Mouse (Mus musculus) lung, embryonic 16.5 days (tissue): ENCODE measurements at regions not wholly inside any gene's neighbourhood (a gene's known extent, or its start where the extent isn't known, plus 50 kb on each side); places are given as distances from the start of the nearest gene placed in this dataset.

ENCODE experiments used
- ATAC-seq: fragments of 200-750 bp; cut with Nextera tagmentation; 2 replicates; pipeline ENCODE4 v1.8.0; 2017; ENCODE audit warnings: low read depth, mild to moderate bottlenecking, moderate library complexity
- H3K27ac ChIP-seq: fragments of 300-500 bp; sonication (generic); 2 replicates; pipeline ENCODE4 v1.5.1; 2014; ENCODE audit warnings: mild to moderate bottlenecking, control low read depth, low read length
- H3K27me3 ChIP-seq: fragments of 300-500 bp; sonication (generic); 2 replicates; pipeline ENCODE4 v1.6.1; 2014; ENCODE audit warnings: low read depth, low read length, mixed read lengths; ENCODE audit not compliant: control insufficient read depth, insufficient read depth
- H3K36me3 ChIP-seq: fragments of 300-500 bp; sonication (generic); 2 replicates; pipeline ENCODE4 v1.6.1; 2014; ENCODE audit warnings: low read length; ENCODE audit not compliant: control insufficient read depth, insufficient read depth
- H3K4me1 ChIP-seq: fragments of 300-500 bp; sonication (generic); replicated peaks from 2 replicates; pipeline ENCODE4 v1.6.1; 2014; ENCODE audit warnings: low read length, mixed read lengths; ENCODE audit not compliant: control insufficient read depth, insufficient read depth
- H3K4me2 ChIP-seq: fragments of 300-500 bp; sonication (generic); 2 replicates; pipeline ENCODE4 v1.6.1; 2014; ENCODE audit warnings: low read depth, low read length, control low read depth
- H3K4me3 ChIP-seq: fragments of 300-500 bp; sonication (generic); 2 replicates; pipeline ENCODE4 v1.5.1; 2014; ENCODE audit warnings: mild to moderate bottlenecking, low read length, control low read depth
- H3K9ac ChIP-seq: fragments of 300-500 bp; sonication (generic); 2 replicates; pipeline ENCODE4 v1.6.1; 2014; ENCODE audit warnings: low read length, control low read depth
- H3K9me3 ChIP-seq: fragments of 300-500 bp; sonication (generic); 2 replicates; pipeline ENCODE4 v1.6.1; 2016; ENCODE audit warnings: low read length; ENCODE audit not compliant: control insufficient read depth
- WGBS: fragments of 180-500 bp; shearing (Covaris S2); extraction: QIAGEN DNeasy Blood & Tissue Kit; methylation state at CpG from one replicate; pipeline ENCODE4 v1.1.7; 2014; 5-methylcytosine and 5-hydroxymethylcytosine counted together

DNA sequence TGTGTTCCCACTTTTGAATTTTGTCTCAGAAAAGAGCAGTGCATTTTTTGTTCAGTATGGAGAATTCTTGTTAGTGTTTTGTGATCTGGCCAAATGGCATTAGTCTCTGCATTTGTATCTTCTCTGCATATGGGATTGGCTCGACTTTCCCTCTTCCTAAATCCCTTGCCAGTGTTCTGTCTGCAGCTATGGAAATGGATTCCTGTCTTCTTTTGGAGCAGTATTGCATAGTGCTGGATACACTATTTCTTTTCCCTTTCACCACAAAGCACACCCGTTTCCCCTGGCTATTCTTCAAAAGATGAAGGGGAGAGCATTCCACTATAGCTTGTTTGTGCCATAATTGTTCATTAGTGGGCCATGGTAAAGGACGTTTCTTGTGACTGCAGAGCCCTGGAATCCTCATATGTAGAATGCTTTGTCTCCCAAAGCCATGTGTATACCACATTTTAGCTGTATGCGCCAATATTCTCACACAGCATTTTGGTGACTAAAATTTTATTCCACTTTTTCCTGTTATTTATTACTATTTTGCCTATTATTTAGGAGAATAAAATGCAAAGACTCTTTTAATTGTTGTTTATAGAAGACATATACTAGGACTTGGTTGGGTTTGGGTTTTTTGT lies 197.8 kb downstream of the Hs3st1 start:
- WGBS, result 52% methylated on average over 4 of the region's 4 CpGs
- no peak for ATAC-seq
- Histone ChIP-seq H3K36me3 (no peaks in the 10 kb centered on the region), H3K9me3 (no peaks in the 10 kb centered on the region), H3K4me2 (no peak overlapping the region), H3K27me3 (no peaks in the 10 kb centered on the region), H3K4me3 (no peak overlapping the region), H3K4me1 (no peaks in the 10 kb centered on the region), H3K9ac (no peak overlapping the region), H3K27ac (no peak overlapping the region)

DNA sequence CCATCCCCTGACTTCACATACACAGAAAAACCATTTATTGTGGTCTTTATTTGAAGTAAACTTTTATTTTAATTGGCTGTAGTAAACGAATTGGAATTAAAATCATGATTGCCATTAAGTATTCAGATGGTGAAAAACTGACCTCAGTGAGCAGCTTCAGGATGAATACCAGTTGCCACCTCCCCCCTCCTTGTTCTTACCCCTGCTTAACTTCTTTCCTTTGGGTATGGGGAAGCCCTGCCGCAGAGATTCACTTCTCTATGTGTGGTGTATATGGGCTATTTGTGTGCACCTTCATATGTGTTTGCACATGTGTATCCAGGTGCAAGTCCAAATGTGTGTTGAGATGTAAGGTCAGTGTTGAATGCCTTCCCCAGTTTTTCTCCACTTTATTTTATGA lies 218.2 kb downstream of the Hs3st1 start:
- Histone ChIP-seq H3K27me3 (no peaks in the 10 kb centered on the region), H3K9ac (no peak overlapping the region), H3K36me3 (no peaks in the 10 kb centered on the region), H3K4me1 (no peaks in the 10 kb centered on the region), H3K4me2 (no peak overlapping the region), H3K9me3 (no peaks in the 10 kb centered on the region), H3K27ac (no peak overlapping the region), H3K4me3 (no peak overlapping the region)
- WGBS, result 66% methylated on average over 2 of the region's 2 CpGs
- no peak for ATAC-seq

DNA sequence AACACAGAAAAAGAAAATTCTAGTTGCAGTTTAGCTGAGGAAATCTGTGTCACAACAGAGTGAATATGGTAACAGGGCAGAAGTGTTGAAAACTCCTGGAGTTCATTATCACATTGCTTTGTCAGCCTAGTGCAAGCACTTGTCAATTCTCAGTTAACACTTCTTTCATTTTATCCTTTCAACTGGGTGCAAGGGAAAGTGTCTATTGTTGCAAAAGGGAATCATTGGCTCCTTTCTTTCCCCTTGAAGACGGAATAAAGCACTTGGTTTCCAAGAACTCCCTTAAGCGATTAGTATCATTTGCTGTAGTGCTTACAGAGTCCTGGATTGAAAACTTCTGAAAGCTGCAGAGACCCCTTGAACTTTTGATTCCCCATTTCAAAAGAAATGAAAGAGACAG lies 218.9 kb downstream of the Hs3st1 start:
- Histone ChIP-seq H3K27ac (no peak overlapping the region), H3K4me1 (no peaks in the 10 kb centered on the region), H3K9me3 (no peaks in the 10 kb centered on the region), H3K4me2 (no peak overlapping the region), H3K27me3 (no peaks in the 10 kb centered on the region), H3K36me3 (no peaks in the 10 kb centered on the region), H3K4me3 (no peak overlapping the region), H3K9ac (no peak overlapping the region)
- no peak for ATAC-seq
- WGBS, result 29% methylated on average over 2 of the region's 2 CpGs

GRCm38 (mm10) chr5:39510246-39510645 lies 245.0 kb downstream of the Hs3st1 start:
- H3K9me3 ChIP-seq, result no peaks in the 10 kb centered on the region
- H3K4me1 ChIP-seq, result no peaks in the 10 kb centered on the region
- H3K27ac ChIP-seq, result no peak overlapping the region
- no peaks in the 10 kb centered on the region for H3K36me3 ChIP-seq
- ATAC-seq, result no peak
- WGBS, result 79% methylated on average over 1 of the region's 1 CpGs
- no peak overlapping the region for H3K4me2 ChIP-seq
- H3K4me3 ChIP-seq, result no peak overlapping the region
- H3K9ac ChIP-seq, result no peak overlapping the region
- no peaks in the 10 kb centered on the region for H3K27me3 ChIP-seq

GRCm38 (mm10) chr5:39482756-39483155 lies 272.5 kb downstream of the Hs3st1 start:
- WGBS, result 65% methylated on average over 5 of the region's 5 CpGs
- no peak for ATAC-seq
- H3K4me2 ChIP-seq, result no peak overlapping the region

GRCm38 (mm10) chr5:39458116-39458525 lies 297.2 kb downstream of the Hs3st1 start:
- H3K4me2 ChIP-seq, result no peak overlapping the region
- H3K9ac ChIP-seq, result no peak overlapping the region
- H3K27me3 ChIP-seq, result no peaks in the 10 kb centered on the region
- ATAC-seq, result no peak
- no peaks in the 10 kb centered on the region for H3K9me3 ChIP-seq
- no peak overlapping the region for H3K27ac ChIP-seq
- no peaks in the 10 kb centered on the region for H3K36me3 ChIP-seq
- H3K4me1 ChIP-seq, result no peaks in the 10 kb centered on the region
- 70% methylated on average over 2 of the region's 2 CpGs for WGBS
- H3K4me3 ChIP-seq, result no peak overlapping the region

More at GRCm38 (mm10) chr5:39482756-39483155, 272.5 kb downstream of the Hs3st1 start:
- Histone ChIP-seq H3K27me3 (no peaks in the 10 kb centered on the region), H3K4me3 (no peak overlapping the region), H3K9ac (no peak overlapping the region), H3K4me1 (no peaks in the 10 kb centered on the region), H3K36me3 (no peaks in the 10 kb centered on the region), H3K9me3 (no peaks in the 10 kb centered on the region), H3K27ac (no peak overlapping the region)

GRCm38 (mm10) chr5:39453706-39454105 lies 301.6 kb downstream of the Hs3st1 start:
- H3K9ac ChIP-seq, result no peak overlapping the region

DNA sequence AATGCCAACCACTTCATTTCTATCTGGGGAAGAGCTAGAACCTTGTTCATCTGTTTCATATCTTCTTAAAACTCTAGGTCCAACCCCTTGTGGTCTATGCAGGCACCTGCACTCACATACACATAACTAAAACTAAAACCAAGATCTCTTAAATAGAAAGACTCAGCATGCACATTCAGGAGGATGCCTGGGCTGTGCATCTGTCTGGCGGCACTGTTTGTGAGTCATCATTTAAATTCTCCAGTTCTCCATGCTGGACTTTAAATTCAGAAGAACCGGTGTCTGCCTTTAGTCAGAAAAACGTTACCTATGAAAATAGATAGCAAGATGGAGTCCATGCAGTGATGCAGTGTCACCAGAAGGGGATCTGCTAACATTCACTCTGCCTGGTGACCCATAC lies 314.5 kb downstream of the Hs3st1 start:
- Histone ChIP-seq H3K9ac (no peak overlapping the region), H3K27ac (no peak overlapping the region), H3K9me3 (no peaks in the 10 kb centered on the region), H3K4me2 (no peak overlapping the region), H3K4me1 (0 out of 2 replicates have a peak, but pooled peaks cover 5% of the 10 kb centered on the region), H3K4me3 (no peak overlapping the region), H3K27me3 (no peaks in the 10 kb centered on the region), H3K36me3 (no peaks in the 10 kb centered on the region)
- ATAC-seq, result no peak
- WGBS, result 85% methylated on average over 3 of the region's 3 CpGs

More at GRCm38 (mm10) chr5:39453706-39454105, 301.6 kb downstream of the Hs3st1 start:
- H3K4me3 ChIP-seq, result no peak overlapping the region
- H3K4me2 ChIP-seq, result no peak overlapping the region
- H3K36me3 ChIP-seq, result no peaks in the 10 kb centered on the region
- ATAC-seq, result no peak
- no peaks in the 10 kb centered on the region for H3K9me3 ChIP-seq
- H3K27ac ChIP-seq, result no peak overlapping the region
- H3K27me3 ChIP-seq, result no peaks in the 10 kb centered on the region
- H3K4me1 ChIP-seq, result no peaks in the 10 kb centered on the region

- Histone ChIP-seq H3K4me2 (no peak overlapping the region), H3K9ac (no peak overlapping the region), H3K27me3 (no peaks in the 10 kb centered on the region), H3K36me3 (no peaks in the 10 kb centered on the region), H3K9me3 (no peaks in the 10 kb centered on the region), H3K4me1 (0 out of 2 replicates have a peak, but pooled peaks cover 5% of the 10 kb centered on the region), H3K27ac (no peak overlapping the region), H3K4me3 (no peak overlapping the region)
- ATAC-seq, result peak; percentile 89
- WGBS, result 8% methylated on average over 4 of the region's 4 CpGs
Observed at GRCm38 (mm10) chr5:39437463-39438201, 317.6 kb downstream of the Hs3st1 start.
